Mouse (Mus musculus) liver, embryonic 16.5 days (tissue): ENCODE results near the gene Noc3l. TPM values are rescaled to one million over a fixed set of nuclear protein-coding genes. Genes with fewer than 3 reads are reported as not detected.

Experiments used
- ATAC-seq: fragments of 200-750 bp; cut with Nextera tagmentation; 2 replicates; pipeline ENCODE4 v1.8.0; 2017; ENCODE audit warnings: low read depth, mild to moderate bottlenecking, moderate number of reproducible peaks, moderate library complexity
- H3K27ac ChIP-seq: fragments of 300-500 bp; sonication (generic); 2 replicates; pipeline ENCODE4 v1.5.1; 2014; ENCODE audit warnings: mild to moderate bottlenecking, low read length
- H3K27me3 ChIP-seq: fragments of 300-500 bp; sonication (generic); 2 replicates; pipeline ENCODE4 v1.6.1; 2014; ENCODE audit warnings: low read depth, low read length, mixed read lengths; ENCODE audit not compliant: control insufficient read depth, insufficient read depth
- H3K36me3 ChIP-seq: fragments of 300-500 bp; sonication (generic); 2 replicates; pipeline ENCODE4 v1.6.1; 2014; ENCODE audit warnings: mild to moderate bottlenecking; ENCODE audit not compliant: control insufficient read depth, insufficient read depth
- H3K4me1 ChIP-seq: fragments of 300-500 bp; sonication (generic); 2 replicates; pipeline ENCODE4 v1.6.1; 2014; ENCODE audit warnings: low read depth, low read length, mixed read lengths; ENCODE audit not compliant: control insufficient read depth
- H3K4me2 ChIP-seq: fragments of 300-500 bp; sonication (generic); 2 replicates; pipeline ENCODE4 v1.6.1; 2014; ENCODE audit warnings: low read depth, low read length, mixed read lengths
- H3K4me3 ChIP-seq: fragments of 300-500 bp; sonication (generic); 2 replicates; pipeline ENCODE4 v1.5.1; 2014; ENCODE audit warnings: low read depth, mild to moderate bottlenecking, low read length
- H3K9ac ChIP-seq: fragments of 300-500 bp; sonication (generic); 2 replicates; pipeline ENCODE4 v1.6.1; 2014; ENCODE audit warnings: low read depth, low read length
- H3K9me3 ChIP-seq: fragments of 300-500 bp; sonication (generic); replicated peaks from 2 replicates; pipeline ENCODE4 v1.6.1; 2016; ENCODE audit warnings: low read length; ENCODE audit not compliant: control insufficient read depth
- WGBS: fragments of 180-500 bp; shearing (Covaris S2); extraction: QIAGEN DNeasy Blood & Tissue Kit; methylation state at CpG from one replicate; pipeline ENCODE4 v1.1.7; 2014; ENCODE audit not compliant: insufficient replicate concordance; 5-methylcytosine and 5-hydroxymethylcytosine counted together
- polyA plus RNA-seq: library from polyadenylated mRNA; unstranded; fragments of >200 nt; fragmentation: Nextera tagmentation; extraction: Ambion mirVana; gene quantifications from 2 replicates; pipeline ENCODE4 v1.2.1, GENCODE M21; 2015

Noc3l gene
- 2.7 and 2.9 TPM in 2 replicates for polyA plus RNA-seq

- Histone ChIP-seq H3K27me3 (no peaks in the 10 kb centered on the region), H3K36me3 (peaks cover 12% of the 10 kb centered on the region), H3K4me1 (peaks cover 25% of the 10 kb centered on the region), H3K27ac (peak within 1 kb of the TSS; percentile 90), H3K9ac (peak within 1 kb of the TSS; percentile 77), H3K4me3 (peak within 1 kb of the TSS; percentile 84), H3K9me3 (no peaks in the 10 kb centered on the region), H3K4me2 (peak within 1 kb of the TSS; percentile 97)
- peak; percentile 83 for ATAC-seq
- under 1% methylated on average over 38 of the region's 38 CpGs for WGBS
Observed at GRCm38 (mm10) chr19:38818766-38819426, at the start of gene Noc3l. Noc3l (minus strand) TSS chr19:38819237.

- Histone ChIP-seq H3K27me3 (no peaks in the 10 kb centered on the region), H3K4me2 (no peak overlapping the region), H3K4me1 (no peaks in the 10 kb centered on the region), H3K4me3 (no peak overlapping the region), H3K36me3 (no peaks in the 10 kb centered on the region), H3K9ac (no peak overlapping the region), H3K27ac (no peak overlapping the region), H3K9me3 (no peaks in the 10 kb centered on the region)
- no peak for ATAC-seq
- WGBS = 78% methylated on average over 6 of the region's 6 CpGs
Observed at GRCm38 (mm10) chr19:38862523-38862922, 43.5 kb upstream of the Noc3l start.

- WGBS = 81% methylated on average over 3 of the region's 3 CpGs
- Histone ChIP-seq H3K36me3 (no peaks in the 10 kb centered on the region), H3K9ac (no peak overlapping the region), H3K27ac (no peak overlapping the region), H3K4me2 (no peak overlapping the region), H3K9me3 (no peaks in the 10 kb centered on the region), H3K4me3 (no peak overlapping the region), H3K4me1 (no peaks in the 10 kb centered on the region), H3K27me3 (no peaks in the 10 kb centered on the region)
- ATAC-seq = no peak
Observed at GRCm38 (mm10) chr19:38858224-38858623, 39.2 kb upstream of the Noc3l start.

- Histone ChIP-seq H3K27ac (no peak overlapping the region), H3K9ac (no peak overlapping the region), H3K36me3 (no peaks in the 10 kb centered on the region), H3K4me1 (no peaks in the 10 kb centered on the region), H3K9me3 (no peaks in the 10 kb centered on the region), H3K27me3 (no peaks in the 10 kb centered on the region), H3K4me2 (no peak overlapping the region), H3K4me3 (no peak overlapping the region)
- 73% methylated on average over 2 of the region's 2 CpGs for WGBS
- no peak for ATAC-seq
Observed at GRCm38 (mm10) chr19:38846373-38846772, 27.3 kb upstream of the Noc3l start.

- Histone ChIP-seq H3K9me3 (no peaks in the 10 kb centered on the region), H3K4me3 (no peak overlapping the region), H3K27ac (no peak overlapping the region), H3K9ac (no peak overlapping the region), H3K4me2 (no peak overlapping the region), H3K36me3 (no peaks in the 10 kb centered on the region), H3K4me1 (no peaks in the 10 kb centered on the region), H3K27me3 (no peaks in the 10 kb centered on the region)
- no peak for ATAC-seq
- WGBS = 80% methylated on average over 5 of the region's 5 CpGs
Observed at GRCm38 (mm10) chr19:38844817-38845216, 25.8 kb upstream of the Noc3l start.

- WGBS = 1% methylated on average over 49 of the region's 54 CpGs
- H3K27ac ChIP-seq = peak overlapping the region; percentile 94
- H3K9me3 ChIP-seq = no peaks in the 10 kb centered on the region
- peak overlapping the region; percentile 94 for H3K4me3 ChIP-seq
- peaks cover 15% of the 10 kb centered on the region for H3K4me1 ChIP-seq
- H3K4me2 ChIP-seq = peak overlapping the region; percentile 94
- peak; percentile 41 for ATAC-seq
- H3K9ac ChIP-seq = peak overlapping the region; percentile 93
- H3K27me3 ChIP-seq = no peaks in the 10 kb centered on the region
- no peaks in the 10 kb centered on the region for H3K36me3 ChIP-seq
Observed at GRCm38 (mm10) chr19:38837171-38837641, 18.2 kb upstream of the Noc3l start.

- WGBS = under 1% methylated on average over 82 of the region's 101 CpGs
Observed at GRCm38 (mm10) chr19:38836438-38837170, 17.6 kb upstream of the Noc3l start, which contains the start of gene Tbc1d12. Tbc1d12 (plus strand) TSS chr19:38836579.

GRCm38 (mm10) chr19:38836084-38836437, 17.0 kb upstream of the Noc3l start:
- H3K9ac ChIP-seq = peak overlapping the region; percentile 93
- ATAC-seq = no peak
- no peaks in the 10 kb centered on the region for H3K27me3 ChIP-seq
- no peaks in the 10 kb centered on the region for H3K9me3 ChIP-seq
- H3K36me3 ChIP-seq = no peaks in the 10 kb centered on the region
- WGBS = 20% methylated on average over 10 of the region's 10 CpGs
- H3K4me3 ChIP-seq = peak overlapping the region; percentile 94
- peaks cover 15% of the 10 kb centered on the region for H3K4me1 ChIP-seq
- H3K27ac ChIP-seq = peak overlapping the region; percentile 94
- H3K4me2 ChIP-seq = peak overlapping the region; percentile 94

More at GRCm38 (mm10) chr19:38836438-38837170, 17.6 kb upstream of the Noc3l start, which contains the start of gene Tbc1d12:
- Histone ChIP-seq H3K27ac (peak within 1 kb of the TSS; percentile 94), H3K9ac (peak within 1 kb of the TSS; percentile 93), H3K9me3 (no peaks in the 10 kb centered on the region), H3K27me3 (no peaks in the 10 kb centered on the region), H3K4me2 (peak within 1 kb of the TSS; percentile 94), H3K4me3 (peak within 1 kb of the TSS; percentile 94), H3K36me3 (no peaks in the 10 kb centered on the region), H3K4me1 (peaks cover 15% of the 10 kb centered on the region)
- peak; percentile 94 for ATAC-seq

- no peaks in the 10 kb centered on the region for H3K27me3 ChIP-seq
- 48% methylated on average over 1 of the region's 1 CpGs for WGBS
- no peak overlapping the region for H3K9ac ChIP-seq
- H3K9me3 ChIP-seq = no peaks in the 10 kb centered on the region
- no peak overlapping the region for H3K4me3 ChIP-seq
- H3K27ac ChIP-seq = no peak overlapping the region
- H3K4me2 ChIP-seq = no peak overlapping the region
- no peak for ATAC-seq
- H3K4me1 ChIP-seq = peaks cover 14% of the 10 kb centered on the region
- H3K36me3 ChIP-seq = no peaks in the 10 kb centered on the region
Observed at GRCm38 (mm10) chr19:38833224-38833623, 14.2 kb upstream of the Noc3l start.
